Mouse (Mus musculus) stomach, embryonic 16.5 days (tissue): Measurements from ENCODE around the gene Tbx6. TPM values are rescaled to one million over a fixed set of nuclear protein-coding genes. Genes with fewer than 3 reads are reported as not detected.
"Not testable (repeated sequence)": the region's sequence is repeated elsewhere in the genome, so short reads cannot be mapped to it uniquely, and the experiment has no call there.

Source experiments
- ATAC-seq: fragments of 200-750 bp; cut with Nextera tagmentation; 2 replicates; pipeline ENCODE4 v1.8.0; 2017; ENCODE audit warnings: moderate number of reproducible peaks, moderate TSS enrichment; ENCODE audit not compliant: insufficient read depth, low FRiP score
- H3K27ac ChIP-seq: fragments of 300-500 bp; sonication (generic); 2 replicates; pipeline ENCODE4 v1.5.1; 2014; ENCODE audit warnings: low read length
- H3K27me3 ChIP-seq: fragments of 300-500 bp; sonication (generic); 2 replicates; pipeline ENCODE4 v1.6.1; 2014; ENCODE audit warnings: low read length, control low read depth, mixed read lengths; ENCODE audit not compliant: control insufficient read depth, insufficient read depth
- H3K36me3 ChIP-seq: fragments of 300-500 bp; sonication (generic); 2 replicates; pipeline ENCODE4 v1.6.1; 2014; ENCODE audit warnings: low read length; ENCODE audit not compliant: control insufficient read depth, insufficient read depth
- H3K4me1 ChIP-seq: fragments of 300-500 bp; sonication (generic); 2 replicates; pipeline ENCODE4 v1.6.1; 2014; ENCODE audit warnings: low read length, control low read depth, mixed read lengths; ENCODE audit not compliant: control insufficient read depth, insufficient read depth
- H3K4me2 ChIP-seq: fragments of 300-500 bp; sonication (generic); 2 replicates; pipeline ENCODE4 v1.6.1; 2014; ENCODE audit warnings: low read depth, low read length, mixed read lengths
- H3K4me3 ChIP-seq: fragments of 300-500 bp; sonication (generic); replicated peaks from 2 replicates; pipeline ENCODE4 v1.5.1; 2014; ENCODE audit warnings: mild to moderate bottlenecking, low read length
- H3K9ac ChIP-seq: fragments of 300-500 bp; sonication (generic); 2 replicates; pipeline ENCODE4 v1.6.1; 2014; ENCODE audit warnings: low read length
- H3K9me3 ChIP-seq: fragments of 300-500 bp; sonication (generic); replicated peaks from 2 replicates; pipeline ENCODE4 v1.6.1; 2016; ENCODE audit warnings: low read length, control low read depth; ENCODE audit not compliant: control insufficient read depth
- WGBS: fragments of 180-500 bp; shearing (Covaris S2); extraction: QIAGEN DNeasy Blood & Tissue Kit; methylation state at CpG from one replicate; pipeline ENCODE4 v1.1.7; 2014; 5-methylcytosine and 5-hydroxymethylcytosine counted together
- polyA plus RNA-seq: library from polyadenylated mRNA; unstranded; fragments of >200 nt; fragmentation: Nextera tagmentation; extraction: Ambion mirVana; gene quantifications from 2 replicates; pipeline ENCODE4 v1.2.1, GENCODE M21; 2015

The Tbx6 gene
- polyA plus RNA-seq, 1 experiment from 2014 or later, result 0.27 TPM

DNA sequence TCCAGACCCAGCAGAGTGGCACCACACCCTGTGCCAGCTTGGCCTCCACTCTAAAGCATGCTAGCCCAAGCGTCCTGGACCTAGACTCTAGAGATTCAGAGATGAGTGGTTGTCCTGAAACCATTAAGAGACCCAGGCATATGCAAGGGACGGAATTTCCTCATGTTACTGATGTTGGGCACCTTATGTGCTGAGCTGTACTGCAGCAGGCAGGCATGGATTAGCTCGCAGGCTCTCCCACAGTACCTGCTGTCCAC lies 5.4 kb upstream of the Tbx6 start:
- Histone ChIP-seq H3K4me2 (peak overlapping the region; percentile 95), H3K27ac (peak overlapping the region; percentile 89), H3K4me1 (peaks cover 25% of the 10 kb centered on the region), H3K9ac (peak overlapping the region; percentile 88; the same call in 1 of the 2 replicates), H3K4me3 (no peak overlapping the region), H3K27me3 (no peaks in the 10 kb centered on the region), H3K36me3 (no peaks in the 10 kb centered on the region), H3K9me3 (no peaks in the 10 kb centered on the region)
- 53% methylated on average over 3 of the region's 3 CpGs for WGBS
- no peak for ATAC-seq

DNA sequence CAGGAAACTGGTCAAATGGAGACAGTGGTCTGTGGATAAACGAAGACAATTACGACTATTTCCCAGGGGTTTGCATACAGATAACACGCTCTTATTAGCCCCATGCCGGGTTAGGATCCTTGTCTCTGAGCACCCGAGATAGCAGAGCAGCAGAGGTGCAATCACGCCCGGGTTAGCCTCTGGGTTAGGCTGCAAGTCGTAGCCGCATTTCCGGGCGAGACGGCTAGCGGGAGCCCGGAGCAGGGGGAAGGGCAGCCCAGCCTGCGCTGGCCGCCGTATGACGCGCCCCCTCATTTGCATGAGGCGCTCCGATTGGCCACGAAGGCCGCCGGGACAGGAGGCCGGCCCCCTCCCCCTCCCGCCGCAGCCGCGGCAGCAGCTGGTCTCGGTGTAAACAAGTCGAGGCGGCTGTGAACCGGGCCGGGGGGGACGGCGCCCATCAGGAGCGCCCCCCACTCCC lies 4.7 kb upstream of the Tbx6 start, which contains the start of gene Ypel3:
TSS of gene Ypel3 (plus strand) at position 358 of the 460 bp plus-strand sequence.
- Histone ChIP-seq H3K27ac (peak within 1 kb of the TSS; percentile 89), H3K4me2 (peak within 1 kb of the TSS; percentile 95), H3K36me3 (no peaks in the 10 kb centered on the region), H3K9me3 (no peaks in the 10 kb centered on the region), H3K4me1 (peaks cover 32% of the 10 kb centered on the region), H3K27me3 (no peaks in the 10 kb centered on the region), H3K4me3 (peak within 1 kb of the TSS; percentile 70), H3K9ac (peak within 1 kb of the TSS; percentile 88)
- peak; percentile 94 for ATAC-seq
- under 1% methylated on average over 37 of the region's 37 CpGs for WGBS

DNA sequence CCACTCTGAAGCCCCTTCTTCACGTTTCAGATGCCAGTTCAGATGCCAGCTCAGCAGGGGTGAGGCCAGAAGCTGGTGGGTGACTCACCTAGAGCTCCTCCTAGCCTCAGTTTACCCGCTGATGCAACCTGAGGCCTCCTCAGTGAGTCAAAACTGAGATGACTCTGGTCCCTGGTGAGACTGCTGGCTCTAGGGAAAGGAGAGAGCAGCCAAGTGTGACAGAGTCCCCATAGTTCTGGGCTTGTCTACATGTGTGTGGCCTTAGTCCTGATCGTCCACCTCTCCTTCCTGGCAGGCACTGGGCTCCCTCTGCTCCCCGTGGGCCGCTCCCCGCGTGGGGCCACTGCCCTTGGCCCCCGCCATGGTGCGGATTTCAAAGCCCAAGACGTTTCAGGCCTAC lies 3.8 kb upstream of the Tbx6 start:
- H3K9ac ChIP-seq, result peak overlapping the region; percentile 88
- peak overlapping the region; percentile 67 for H3K27ac ChIP-seq
- H3K27me3 ChIP-seq, result no peaks in the 10 kb centered on the region
- H3K9me3 ChIP-seq, result no peaks in the 10 kb centered on the region
- no peaks in the 10 kb centered on the region for H3K36me3 ChIP-seq
- 51% methylated on average over 10 of the region's 10 CpGs for WGBS
- ATAC-seq, result no peak
- H3K4me2 ChIP-seq, result peak overlapping the region; percentile 95
- peaks cover 34% of the 10 kb centered on the region for H3K4me1 ChIP-seq
- peak overlapping the region; percentile 70 for H3K4me3 ChIP-seq

DNA sequence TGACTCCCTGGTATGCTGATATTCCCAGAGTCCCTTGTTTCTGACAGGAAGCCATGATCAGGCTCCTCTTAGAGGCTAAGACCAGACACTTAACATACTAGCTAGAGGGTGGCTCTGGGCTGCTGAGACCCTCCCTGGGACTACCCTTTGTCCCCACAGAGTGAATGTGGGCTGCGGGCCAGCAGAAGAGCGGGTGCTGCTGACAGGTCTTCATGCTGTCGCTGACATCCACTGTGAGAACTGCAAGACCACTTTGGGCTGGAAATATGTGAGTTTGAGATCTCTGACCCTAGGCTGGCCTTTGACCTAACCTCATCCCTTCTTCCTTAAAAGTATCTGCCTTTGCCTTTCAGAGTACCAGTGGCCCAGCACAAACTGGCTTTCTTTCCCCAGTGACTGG lies 3.1 kb upstream of the Tbx6 start:
- 78% methylated on average over 3 of the region's 3 CpGs for WGBS
- Histone ChIP-seq H3K27me3 (no peaks in the 10 kb centered on the region), H3K36me3 (no peaks in the 10 kb centered on the region), H3K4me1 (peaks cover 34% of the 10 kb centered on the region), H3K9me3 (no peaks in the 10 kb centered on the region), H3K4me3 (no peak overlapping the region), H3K4me2 (peak overlapping the region; percentile 95), H3K9ac (peak overlapping the region; percentile 88; the same call in 1 of the 2 replicates), H3K27ac (no peak overlapping the region)
- no peak for ATAC-seq

DNA sequence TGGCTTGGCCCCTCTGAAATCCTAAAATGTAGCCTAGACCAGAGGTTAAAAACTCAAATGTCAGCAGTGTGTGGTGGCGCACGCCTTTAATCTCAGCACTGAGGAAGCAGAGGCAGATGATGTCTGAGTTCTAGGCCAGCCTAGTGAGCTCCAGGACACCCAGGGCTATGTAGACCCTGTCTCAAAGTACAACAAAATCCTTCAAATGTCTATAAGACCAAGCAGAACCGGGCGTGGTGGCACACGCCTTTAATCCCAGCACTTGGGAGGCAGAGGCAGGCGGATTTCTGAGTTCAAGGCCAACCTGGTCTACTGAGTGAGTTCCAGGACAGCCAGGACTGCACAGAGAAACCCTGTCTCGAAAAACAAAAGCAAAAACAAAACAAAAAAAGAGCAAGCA lies 2.2 kb upstream of the Tbx6 start:
- not testable (repeated sequence) for H3K36me3 ChIP-seq, H3K9ac ChIP-seq, H3K4me2 ChIP-seq, H3K4me3 ChIP-seq, ATAC-seq, H3K27ac ChIP-seq, H3K27me3 ChIP-seq, H3K9me3 ChIP-seq
- WGBS, result 86% methylated on average over 7 of the region's 7 CpGs
- H3K4me1 ChIP-seq, result peaks cover 34% of the 10 kb centered on the region

DNA sequence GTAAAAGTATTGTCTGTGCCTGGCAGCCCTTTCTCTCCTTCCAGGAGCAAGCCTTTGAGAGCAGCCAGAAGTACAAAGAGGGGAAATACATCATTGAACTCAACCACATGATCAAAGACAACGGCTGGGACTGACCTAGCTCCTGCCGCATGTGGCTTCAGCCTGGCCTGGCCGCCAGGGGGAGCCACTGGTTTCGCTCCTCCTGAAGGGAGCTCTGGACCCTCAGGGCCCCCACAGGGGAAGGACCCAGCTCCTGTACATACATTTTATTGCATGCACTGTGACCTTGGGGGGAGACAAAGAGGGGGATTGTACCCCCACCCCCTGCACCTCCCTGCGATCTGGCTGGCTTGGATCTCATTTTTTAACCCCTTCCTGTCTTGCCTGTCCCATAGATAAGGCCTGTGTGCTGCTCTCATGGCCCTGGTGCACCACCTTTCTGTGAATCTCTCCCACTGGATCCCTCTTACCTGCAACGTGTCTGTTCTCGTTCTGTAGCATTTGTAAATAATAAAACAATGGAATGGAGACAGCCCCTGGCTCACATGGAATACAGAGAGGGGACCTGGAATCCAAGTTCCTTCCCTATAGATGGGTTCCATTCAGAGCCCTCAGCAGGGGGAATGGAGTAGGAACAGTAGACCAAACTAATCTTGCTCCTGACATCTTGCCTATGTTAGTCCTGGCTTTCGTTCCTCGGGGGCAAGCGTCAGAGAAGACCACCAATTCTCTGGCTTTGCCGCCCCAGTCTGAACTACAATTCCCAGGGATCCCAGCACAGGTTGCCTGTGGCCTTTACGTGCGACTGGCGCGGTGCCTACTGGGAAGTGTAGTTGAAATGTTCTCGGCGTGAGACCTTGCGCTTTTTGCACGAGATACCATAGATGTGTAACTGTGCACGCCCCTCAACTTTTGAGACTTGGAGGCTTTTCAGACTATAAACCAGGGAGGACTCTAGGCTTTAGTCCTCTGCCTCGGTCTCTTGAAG lies 1.0 kb upstream of the Tbx6 start:
- H3K4me1 ChIP-seq, result peaks cover 34% of the 10 kb centered on the region
- H3K27me3 ChIP-seq, result no peaks in the 10 kb centered on the region

DNA sequence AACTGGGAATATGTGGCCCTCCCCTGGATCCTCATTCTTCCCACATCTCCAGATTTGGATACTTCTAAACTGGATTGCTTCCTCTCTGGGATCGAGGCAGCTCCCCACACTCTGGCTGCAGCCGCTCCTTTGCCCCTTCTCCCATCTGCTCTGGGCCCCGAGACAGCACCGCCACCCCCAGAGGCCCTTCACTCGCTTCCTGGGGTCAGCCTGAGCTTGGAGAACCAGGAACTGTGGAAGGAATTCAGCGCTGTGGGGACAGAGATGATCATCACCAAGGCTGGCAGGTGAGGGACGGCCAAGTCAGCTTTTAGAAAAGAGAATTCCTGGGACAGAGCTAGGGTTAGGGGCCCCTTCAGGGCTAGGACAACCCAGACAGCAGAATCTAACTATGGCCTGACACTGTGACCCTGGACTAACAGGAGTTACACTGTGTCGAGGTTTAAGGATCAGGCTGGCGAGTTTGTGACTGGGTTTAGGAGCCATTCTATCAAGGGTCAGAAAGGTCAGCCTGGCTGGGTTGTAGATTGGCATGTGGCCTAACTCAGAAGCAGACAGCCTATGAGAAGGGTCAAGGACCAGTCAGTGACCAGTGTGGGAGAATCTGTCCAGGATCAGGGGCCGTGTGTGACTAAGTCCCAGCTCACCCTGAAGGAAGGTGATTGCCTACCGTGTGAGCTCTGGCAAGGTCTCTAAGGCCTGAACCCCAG lies 533 bp downstream of the Tbx6 start:
- ATAC-seq, result no peak
- peaks cover 14% of the 10 kb centered on the region for H3K36me3 ChIP-seq
- no peaks in the 10 kb centered on the region for H3K27me3 ChIP-seq
- WGBS, result 41% methylated on average over 11 of the region's 11 CpGs
- H3K4me2 ChIP-seq, result peak overlapping the region; percentile 98; the same call in 1 of the 2 replicates
- no peak overlapping the region for H3K27ac ChIP-seq
- no peaks in the 10 kb centered on the region for H3K9me3 ChIP-seq
- peak overlapping the region; percentile 67 for H3K9ac ChIP-seq
- H3K4me1 ChIP-seq, result peaks cover 26% of the 10 kb centered on the region
- no peak overlapping the region for H3K4me3 ChIP-seq

More for the DNA sequence above, 1.0 kb upstream of the Tbx6 start:
- H3K9ac ChIP-seq, result peak overlapping the region; percentile 67
- H3K4me3 ChIP-seq, result peak overlapping the region; percentile 52
- peak; percentile 63 for ATAC-seq
- peak overlapping the region; percentile 58 for H3K27ac ChIP-seq
- peak overlapping the region; percentile 98 for H3K4me2 ChIP-seq
- H3K36me3 ChIP-seq, result 0 out of 2 replicates have a peak, but pooled peaks cover 3% of the 10 kb centered on the region
- no peaks in the 10 kb centered on the region for H3K9me3 ChIP-seq
- 2% methylated on average over 21 of the region's 21 CpGs for WGBS

DNA sequence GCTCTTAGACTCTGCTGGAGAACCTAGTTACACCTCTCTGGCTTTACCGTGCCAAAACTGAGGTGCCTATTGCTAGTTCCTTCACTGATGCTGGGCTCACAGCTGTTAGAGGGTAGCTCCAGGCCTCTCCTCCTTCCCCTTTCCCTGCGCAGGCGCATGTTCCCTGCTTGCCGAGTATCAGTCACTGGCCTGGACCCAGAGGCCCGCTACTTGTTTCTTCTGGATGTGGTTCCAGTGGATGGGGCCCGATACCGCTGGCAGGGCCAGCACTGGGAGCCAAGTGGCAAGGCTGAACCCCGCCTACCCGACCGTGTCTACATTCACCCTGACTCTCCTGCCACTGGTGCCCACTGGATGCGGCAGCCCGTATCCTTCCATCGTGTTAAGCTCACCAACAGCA lies 1.4 kb downstream of the Tbx6 start:
- no peak overlapping the region for H3K27ac ChIP-seq
- H3K36me3 ChIP-seq, result peaks cover 21% of the 10 kb centered on the region
- 76% methylated on average over 13 of the region's 13 CpGs for whole genome bisulfite sequencing
- peaks cover 19% of the 10 kb centered on the region for H3K4me1 ChIP-seq
- H3K9me3 ChIP-seq, result no peaks in the 10 kb centered on the region
- no peak overlapping the region for H3K4me2 ChIP-seq
- H3K27me3 ChIP-seq, result no peaks in the 10 kb centered on the region
- H3K4me3 ChIP-seq, result no peak overlapping the region
- H3K9ac ChIP-seq, result no peak overlapping the region
- ATAC-seq, result no peak

DNA sequence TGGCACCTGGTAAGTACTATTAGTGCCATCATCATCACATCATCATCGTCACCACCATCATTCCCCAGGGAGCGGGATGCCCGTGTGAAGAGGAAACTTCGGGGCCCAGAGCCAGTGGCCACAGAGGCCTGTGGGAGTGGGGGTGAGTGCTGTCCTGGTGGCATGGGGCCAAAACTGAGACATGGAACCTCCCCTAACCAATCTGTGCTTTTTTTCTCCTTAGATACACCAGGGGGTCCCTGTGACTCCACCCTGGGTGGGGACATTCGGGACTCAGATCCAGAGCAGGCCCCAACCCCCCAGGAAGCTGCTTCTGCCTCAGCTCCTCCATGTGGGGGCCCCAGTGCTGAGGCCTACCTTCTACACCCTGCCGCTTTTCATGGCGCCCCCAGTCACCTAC lies 3.2 kb downstream of the Tbx6 start:
- Histone ChIP-seq H3K36me3 (peaks cover 33% of the 10 kb centered on the region), H3K4me2 (no peak overlapping the region), H3K27ac (no peak overlapping the region), H3K9me3 (no peaks in the 10 kb centered on the region), H3K9ac (no peak overlapping the region), H3K4me1 (peaks cover 19% of the 10 kb centered on the region), H3K27me3 (no peaks in the 10 kb centered on the region), H3K4me3 (no peak overlapping the region)
- no peak for ATAC-seq
- 74% methylated on average over 7 of the region's 7 CpGs for WGBS
